Mouse (Mus musculus) liver, embryonic 14.5 days (tissue): ENCODE results near the gene B3gat3.

Experiments
- CTCF ChIP-seq: IDR thresholded peaks from 2 replicates; pipeline ENCODE4 v1.5.1; 2016; ENCODE audit warnings: antibody characterized with exemption, low read depth, control low read depth
- EP300 ChIP-seq: IDR thresholded peaks from 2 replicates; pipeline ENCODE4 v1.6.1; 2016; ENCODE audit warnings: antibody characterized with exemption, low read depth

DNA sequence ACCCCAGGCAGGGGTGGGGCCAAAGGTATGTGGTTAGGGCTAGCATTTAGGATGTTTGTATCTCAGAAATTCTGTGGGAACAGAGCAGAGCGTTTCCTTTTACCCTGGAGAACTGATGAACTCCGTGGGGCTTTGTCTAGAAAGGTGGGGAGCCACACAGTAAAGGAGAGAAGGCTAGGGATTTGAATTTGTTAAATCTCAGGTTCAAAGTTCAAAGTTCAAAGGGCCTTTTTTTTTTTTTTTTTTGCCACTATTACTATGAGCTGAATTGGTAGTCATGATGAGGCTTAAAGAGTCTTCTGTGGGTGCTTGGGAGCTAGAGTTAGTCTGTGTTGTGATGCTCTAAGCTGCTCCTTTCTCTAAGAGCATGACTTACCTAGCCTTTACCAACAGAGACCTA is 16.6 kb downstream of the B3gat3 start:
- no peak for TF ChIP-seq CTCF
- no peak for TF ChIP-seq EP300
